Mouse (Mus musculus): ENCODE data around the gene Meis3. TPM values are rescaled to one million over a fixed set of nuclear protein-coding genes. Genes with fewer than 3 reads are reported as not detected.
A peak's percentile ranks its signal among the peaks of the same experiment; 100 is the strongest.

The Meis3 gene
- polyA plus RNA-seq (2014; fragmentation: Nextera tagmentation; extraction: Ambion mirVana), result 29.5 and 35.5 TPM in 2 replicates

DNA sequence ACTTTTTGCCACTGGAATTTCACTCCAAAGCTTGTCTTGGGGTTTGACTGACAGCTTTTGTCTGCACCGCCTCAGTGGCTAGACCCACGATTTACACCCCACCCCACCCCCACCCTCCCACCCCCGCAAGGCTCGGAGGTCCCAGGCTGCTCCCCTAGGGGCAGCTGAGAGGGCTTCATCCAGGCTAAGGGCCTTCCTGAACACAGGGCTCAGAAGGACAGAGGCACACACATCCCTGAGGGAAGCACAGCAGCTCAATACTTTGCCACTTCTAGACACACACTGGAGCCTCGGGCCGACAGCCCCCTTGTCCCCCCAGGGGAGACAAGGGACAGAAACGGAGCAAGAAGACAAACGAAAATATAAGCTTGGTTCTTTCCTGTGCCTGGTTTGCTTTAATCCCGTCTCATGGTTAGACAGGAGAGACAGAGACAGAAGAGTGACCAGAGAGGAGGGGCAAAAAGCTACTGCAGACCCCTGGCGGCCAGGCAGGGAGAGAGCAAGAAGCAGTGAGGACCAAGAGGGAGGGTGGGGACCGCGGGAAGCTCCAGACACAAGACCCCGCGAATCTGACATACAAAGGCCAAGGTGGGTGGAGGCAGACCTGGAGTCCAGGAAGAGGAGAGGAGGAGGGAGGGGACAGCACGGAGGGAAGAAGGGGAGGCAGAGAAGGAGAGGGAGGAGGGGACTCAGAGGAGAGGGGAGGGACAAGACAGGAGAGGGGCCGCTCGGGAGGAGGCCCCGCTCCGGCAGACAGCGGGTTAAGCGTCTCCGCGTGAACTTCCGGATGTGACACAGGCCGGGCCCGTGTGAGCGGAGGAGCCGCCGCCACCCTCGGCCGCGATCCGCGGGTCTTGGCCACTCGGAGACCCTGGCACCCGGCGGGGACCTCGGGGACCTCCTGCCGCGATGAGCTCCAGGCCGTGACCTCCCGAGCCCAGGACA, at the start of gene Meis3:
TSS of gene Meis3 (plus strand) at position 494 of the 945 bp plus-strand sequence.
- no peaks in the 10 kb centered on the region for H3K9me3 ChIP-seq (ENCODE audit: control insufficient read depth, low read length)
- DNase-seq (ENCODE audit: low spot score) (peak; percentile 83), ATAC-seq (ENCODE audit: low read depth) (peak; percentile 89)
- peak within 1 kb of the TSS; percentile 54; the same call in 1 of the 2 replicates for H3K27ac ChIP-seq (replicated peaks; ENCODE audit: low read depth, low read length)
- peaks cover 14% of the 10 kb centered on the region; the same call in 1 of the 2 replicates for H3K36me3 ChIP-seq (ENCODE audit: control insufficient read depth, insufficient read depth, low read length)
- H3K27me3 ChIP-seq (replicated peaks; ENCODE audit: control insufficient read depth, insufficient read depth, low read length), result no peaks in the 10 kb centered on the region
- peak within 1 kb of the TSS; percentile 69 for H3K4me3 ChIP-seq (ENCODE audit: low read depth, low read length)
- H3K4me2 ChIP-seq (ENCODE audit: low read depth, low read length), result peak within 1 kb of the TSS; percentile 77
- WGBS, result 1% methylated on average over 15 of the region's 42 CpGs
- H3K9ac ChIP-seq (ENCODE audit: low read depth, low read length), result peak within 1 kb of the TSS; percentile 81
- 0 out of 2 replicates have a peak, but pooled peaks cover 4% of the 10 kb centered on the region for H3K4me1 ChIP-seq (ENCODE audit: control insufficient read depth, insufficient read depth, low read length)

DNA sequence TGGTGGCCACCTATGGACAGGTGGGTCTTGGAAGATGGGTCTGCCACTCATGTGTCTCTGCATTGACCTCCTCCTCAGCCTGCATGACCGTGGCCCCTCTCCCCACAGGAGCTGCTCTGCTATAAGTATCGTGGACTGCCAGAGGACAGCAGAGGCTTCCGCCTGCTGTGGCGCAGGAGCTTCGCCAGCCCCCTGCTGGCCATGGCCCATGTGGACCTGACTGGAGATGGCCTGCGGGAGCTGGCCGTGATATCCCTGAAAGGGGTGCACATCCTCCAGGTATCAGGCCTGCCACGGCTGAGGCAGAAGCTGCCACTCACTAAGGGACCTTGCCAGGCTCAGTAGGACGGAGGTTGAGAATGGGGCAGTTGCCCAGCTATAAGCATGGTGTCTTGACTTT, 49.1 kb upstream of the Meis3 start:
- DNase-seq (ENCODE audit: low spot score) (no peak), ATAC-seq (ENCODE audit: low read depth) (no peak)
- no peaks in the 10 kb centered on the region for H3K9me3 ChIP-seq (ENCODE audit: control insufficient read depth, low read length)
- H3K36me3 ChIP-seq (ENCODE audit: control insufficient read depth, insufficient read depth, low read length), result peaks cover 27% of the 10 kb centered on the region
- H3K4me2 ChIP-seq (ENCODE audit: low read depth, low read length), result no peak overlapping the region
- peaks cover 10% of the 10 kb centered on the region for H3K4me1 ChIP-seq (ENCODE audit: control insufficient read depth, insufficient read depth, low read length)
- H3K4me3 ChIP-seq (ENCODE audit: low read depth, low read length), result no peak overlapping the region
- H3K27ac ChIP-seq (replicated peaks; ENCODE audit: low read depth, low read length), result no peak overlapping the region
- H3K27me3 ChIP-seq (replicated peaks; ENCODE audit: control insufficient read depth, insufficient read depth, low read length), result no peaks in the 10 kb centered on the region
- WGBS, result 83% methylated on average over 9 of the region's 9 CpGs
- no peak overlapping the region for H3K9ac ChIP-seq (ENCODE audit: low read depth, low read length)

DNA sequence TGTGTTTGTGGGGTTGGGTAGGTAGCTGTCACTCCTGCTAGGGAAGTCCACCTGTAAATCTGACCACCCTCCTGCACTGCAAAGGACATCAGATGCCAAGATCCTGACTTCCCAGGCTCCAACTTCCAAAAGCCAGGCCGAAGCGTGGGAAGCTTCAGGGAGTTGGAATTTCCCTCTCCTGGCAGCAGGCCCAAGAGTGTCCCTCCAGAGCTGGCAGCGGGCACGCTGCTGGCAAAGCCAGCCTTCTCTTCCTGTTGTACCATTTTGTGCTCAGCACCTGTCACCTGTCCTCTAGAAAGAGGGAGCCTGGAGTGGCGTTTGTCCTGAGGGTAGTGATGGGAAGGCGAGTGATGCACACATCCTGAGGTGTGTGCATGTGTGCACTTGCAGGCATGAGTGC, 46.5 kb upstream of the Meis3 start:
- 80% methylated on average over 6 of the region's 6 CpGs for WGBS
- no peaks in the 10 kb centered on the region for H3K9me3 ChIP-seq (ENCODE audit: control insufficient read depth, low read length)
- no peak overlapping the region for H3K27ac ChIP-seq (replicated peaks; ENCODE audit: low read depth, low read length)
- H3K9ac ChIP-seq (ENCODE audit: low read depth, low read length), result no peak overlapping the region
- ATAC-seq (ENCODE audit: low read depth), result no peak
- no peak overlapping the region for H3K4me2 ChIP-seq (ENCODE audit: low read depth, low read length)
- DNase-seq (ENCODE audit: low spot score), result no peak
- no peak overlapping the region for H3K4me3 ChIP-seq (ENCODE audit: low read depth, low read length)
- H3K4me1 ChIP-seq (ENCODE audit: control insufficient read depth, insufficient read depth, low read length), result peaks cover 20% of the 10 kb centered on the region
- H3K36me3 ChIP-seq (ENCODE audit: control insufficient read depth, insufficient read depth, low read length), result peaks cover 27% of the 10 kb centered on the region
- no peaks in the 10 kb centered on the region for H3K27me3 ChIP-seq (replicated peaks; ENCODE audit: control insufficient read depth, insufficient read depth, low read length)

DNA sequence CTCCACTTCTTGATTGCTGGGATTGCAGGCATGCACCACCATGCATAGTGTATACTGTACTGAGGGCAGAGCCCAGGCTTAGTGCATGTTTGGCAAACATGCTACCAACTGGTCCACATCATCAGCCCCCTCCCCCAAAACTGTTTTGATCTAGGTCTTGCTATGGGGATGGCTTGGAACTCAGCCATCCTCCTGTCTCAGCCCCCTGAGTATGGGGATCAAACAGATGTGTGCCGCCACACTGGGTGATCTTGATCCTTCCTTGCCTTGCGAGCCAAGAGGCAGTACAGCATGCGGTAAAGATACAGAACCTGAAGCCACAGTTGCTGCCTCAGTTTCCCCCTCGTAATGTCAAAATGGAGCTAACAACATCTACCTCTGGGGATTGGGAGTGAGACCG, 46.0 kb upstream of the Meis3 start:
- no peak for ATAC-seq (ENCODE audit: low read depth)
- 54% methylated on average over 5 of the region's 5 CpGs for WGBS
- Histone ChIP-seq H3K27me3 (replicated peaks; ENCODE audit: control insufficient read depth, insufficient read depth, low read length) (no peaks in the 10 kb centered on the region), H3K4me1 (ENCODE audit: control insufficient read depth, insufficient read depth, low read length) (peaks cover 20% of the 10 kb centered on the region), H3K27ac (replicated peaks; ENCODE audit: low read depth, low read length) (no peak overlapping the region), H3K4me3 (ENCODE audit: low read depth, low read length) (no peak overlapping the region), H3K36me3 (ENCODE audit: control insufficient read depth, insufficient read depth, low read length) (peaks cover 24% of the 10 kb centered on the region), H3K9ac (ENCODE audit: low read depth, low read length) (no peak overlapping the region), H3K9me3 (ENCODE audit: control insufficient read depth, low read length) (no peaks in the 10 kb centered on the region), H3K4me2 (ENCODE audit: low read depth, low read length) (peak overlapping the region; percentile 80; the same call in 1 of the 2 replicates)
- DNase-seq (ENCODE audit: low spot score), result no peak

DNA sequence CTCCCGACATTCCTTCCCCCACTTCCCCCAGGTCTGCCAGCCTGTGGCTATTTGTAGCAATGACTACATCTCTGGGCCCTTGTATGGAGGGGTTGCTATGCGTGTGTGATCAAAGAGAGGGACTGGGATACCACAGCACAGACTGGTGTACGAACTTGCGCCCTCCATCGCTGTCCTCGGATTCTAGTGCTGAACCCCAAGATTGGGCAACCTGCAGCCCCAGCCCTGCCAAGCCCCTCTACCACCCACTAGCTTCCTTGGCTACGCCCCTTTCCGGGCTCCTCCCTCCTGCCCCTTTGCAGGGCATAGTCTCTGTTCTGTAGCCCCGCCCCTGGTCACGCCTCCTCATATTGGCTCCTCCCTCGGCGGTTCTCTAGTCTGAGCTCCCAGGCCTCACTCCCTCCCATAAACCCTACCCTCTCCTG, 45.5 kb upstream of the Meis3 start, which contains the start of gene Slc8a2:
TSS of gene Slc8a2 (plus strand) at position 406 of the 425 bp plus-strand sequence.
- H3K36me3 ChIP-seq (ENCODE audit: control insufficient read depth, insufficient read depth, low read length), result peaks cover 22% of the 10 kb centered on the region
- peak within 1 kb of the TSS; percentile 80 for H3K4me2 ChIP-seq (ENCODE audit: low read depth, low read length)
- H3K4me3 ChIP-seq (ENCODE audit: low read depth, low read length), result peak within 1 kb of the TSS; percentile 53
- WGBS, result 0% methylated on average over 11 of the region's 12 CpGs
- H3K9ac ChIP-seq (ENCODE audit: low read depth, low read length), result peak within 1 kb of the TSS; percentile 73
- no peaks in the 10 kb centered on the region for H3K27me3 ChIP-seq (replicated peaks; ENCODE audit: control insufficient read depth, insufficient read depth, low read length)
- ATAC-seq (ENCODE audit: low read depth) (peak; percentile 87), DNase-seq (ENCODE audit: low spot score) (peak; percentile 91)
- H3K4me1 ChIP-seq (ENCODE audit: control insufficient read depth, insufficient read depth, low read length), result peaks cover 20% of the 10 kb centered on the region
- peak within 1 kb of the TSS; percentile 76 for H3K27ac ChIP-seq (replicated peaks; ENCODE audit: low read depth, low read length)
- H3K9me3 ChIP-seq (ENCODE audit: control insufficient read depth, low read length), result no peaks in the 10 kb centered on the region

DNA sequence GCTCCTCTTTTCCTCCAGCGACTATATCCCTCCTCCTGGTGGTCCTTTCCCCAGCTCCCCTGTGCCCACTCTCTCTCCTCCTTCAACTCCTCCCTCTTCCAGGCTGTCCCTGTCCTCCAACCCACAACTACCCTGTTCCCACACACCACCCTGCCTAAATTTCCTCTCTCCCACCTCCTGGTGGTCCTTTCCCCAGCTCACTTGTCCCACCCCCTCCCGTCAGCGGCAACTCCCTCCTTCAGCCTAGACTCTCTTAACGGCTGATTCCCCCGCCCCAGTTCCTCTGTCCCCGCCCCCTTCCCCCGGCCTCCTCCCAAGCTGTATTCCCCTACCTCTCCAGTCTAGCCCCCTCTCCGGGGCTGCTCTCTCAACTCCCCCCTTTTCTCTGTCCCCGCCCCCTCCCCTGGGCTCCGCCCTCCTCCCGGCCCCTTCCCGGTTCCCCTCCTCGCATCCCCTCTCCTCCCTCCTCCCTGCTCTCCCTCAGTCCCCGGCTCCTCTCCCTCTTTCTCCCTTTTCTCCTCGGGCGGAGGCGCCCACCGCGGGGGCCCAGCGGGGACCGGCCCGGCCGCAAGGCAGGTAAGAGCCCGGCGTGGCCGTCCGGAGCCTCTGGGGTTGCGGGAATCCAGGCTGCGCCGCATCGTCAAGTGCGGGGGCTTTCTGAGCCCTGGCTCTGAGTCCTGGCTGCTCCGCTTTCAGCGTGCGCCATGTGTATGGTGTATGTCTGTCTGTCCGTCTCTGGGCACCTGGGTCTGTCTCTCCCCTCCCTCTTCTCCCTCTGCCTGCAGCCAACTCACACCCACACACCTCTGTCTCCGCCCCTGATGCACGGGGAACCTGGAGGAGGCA, 44.8 kb upstream of the Meis3 start:
- DNase-seq (ENCODE audit: low spot score) (peak; percentile 93), ATAC-seq (ENCODE audit: low read depth) (peak; percentile 86)
- H3K4me1 ChIP-seq (ENCODE audit: control insufficient read depth, insufficient read depth, low read length), result peaks cover 20% of the 10 kb centered on the region
- H3K27ac ChIP-seq (replicated peaks; ENCODE audit: low read depth, low read length), result peak overlapping the region; percentile 76
- H3K36me3 ChIP-seq (ENCODE audit: control insufficient read depth, insufficient read depth, low read length), result peaks cover 26% of the 10 kb centered on the region
- peak overlapping the region; percentile 73 for H3K9ac ChIP-seq (ENCODE audit: low read depth, low read length)
- H3K4me3 ChIP-seq (ENCODE audit: low read depth, low read length), result peak overlapping the region; percentile 53
- no peaks in the 10 kb centered on the region for H3K27me3 ChIP-seq (replicated peaks; ENCODE audit: control insufficient read depth, insufficient read depth, low read length)
- H3K9me3 ChIP-seq (ENCODE audit: control insufficient read depth, low read length), result no peaks in the 10 kb centered on the region
- 1% methylated on average over 34 of the region's 38 CpGs for WGBS
- peak overlapping the region; percentile 80 for H3K4me2 ChIP-seq (ENCODE audit: low read depth, low read length)

DNA sequence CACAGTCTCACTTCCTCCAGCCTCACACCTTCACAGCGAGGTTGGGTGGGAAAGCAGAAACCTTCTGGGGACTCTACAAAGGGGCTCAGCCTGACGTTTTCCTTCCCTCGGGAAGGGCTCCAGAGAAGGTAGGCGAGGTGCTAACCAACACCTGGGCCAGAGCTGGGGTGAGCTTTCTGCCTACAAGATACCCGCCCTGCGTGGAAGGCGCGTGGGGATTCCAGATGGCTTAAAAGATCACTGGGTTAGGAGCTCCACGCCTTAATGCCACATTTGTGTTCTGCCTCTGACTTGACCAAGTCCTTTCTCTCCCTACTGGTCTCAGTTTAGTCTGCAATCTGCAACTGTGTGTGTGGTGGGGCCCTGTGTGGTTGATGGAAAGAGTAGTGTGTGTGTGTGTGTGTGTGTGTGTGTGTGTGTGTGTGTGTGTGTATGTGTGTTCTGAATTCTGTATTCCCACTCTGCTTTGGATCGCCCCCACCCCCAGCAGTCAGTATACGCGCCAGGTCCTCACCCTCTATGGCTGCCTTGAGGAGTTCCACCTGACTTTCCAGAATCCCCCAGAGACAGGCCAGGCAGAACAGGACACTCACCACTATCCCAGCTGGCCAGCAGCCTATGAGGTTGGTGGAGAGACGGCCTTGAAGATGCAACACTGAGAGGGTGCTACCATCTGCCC, 43.8 kb upstream of the Meis3 start:
- peaks cover 16% of the 10 kb centered on the region; the same call in 1 of the 2 replicates for H3K36me3 ChIP-seq (ENCODE audit: control insufficient read depth, insufficient read depth, low read length)
- H3K9ac ChIP-seq (ENCODE audit: low read depth, low read length), result peak overlapping the region; percentile 73
- ATAC-seq (ENCODE audit: low read depth), result no peak
- no peak overlapping the region for H3K27ac ChIP-seq (replicated peaks; ENCODE audit: low read depth, low read length)
- no peaks in the 10 kb centered on the region for H3K9me3 ChIP-seq (ENCODE audit: control insufficient read depth, low read length)
- H3K4me2 ChIP-seq (ENCODE audit: low read depth, low read length), result peak overlapping the region; percentile 80
- H3K27me3 ChIP-seq (replicated peaks; ENCODE audit: control insufficient read depth, insufficient read depth, low read length), result no peaks in the 10 kb centered on the region
- H3K4me1 ChIP-seq (ENCODE audit: control insufficient read depth, insufficient read depth, low read length), result peaks cover 20% of the 10 kb centered on the region
- 33% methylated on average over 13 of the region's 13 CpGs for WGBS
- peak overlapping the region; percentile 53 for H3K4me3 ChIP-seq (ENCODE audit: low read depth, low read length)
- no peak for DNase-seq (ENCODE audit: low spot score)

DNA sequence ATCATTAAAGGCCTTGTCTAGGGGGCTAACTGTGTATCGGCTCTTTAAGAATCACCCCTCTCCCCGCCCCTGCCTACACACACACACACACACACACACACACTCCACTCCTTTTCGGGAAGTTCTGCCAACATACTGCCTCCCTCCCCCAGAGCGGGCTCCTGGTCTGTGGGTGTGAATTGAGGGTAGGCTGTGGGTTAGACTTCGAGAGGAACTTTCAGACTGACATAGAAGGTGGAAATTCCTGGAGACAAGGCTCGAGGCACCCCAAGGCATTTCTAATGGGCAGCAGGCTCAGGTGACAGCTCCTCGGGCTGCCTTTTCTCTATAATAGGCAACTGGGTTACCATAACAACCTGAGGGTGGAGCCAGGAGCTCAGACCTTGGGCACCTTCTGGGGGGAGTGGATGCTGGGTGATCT, 42.7 kb upstream of the Meis3 start:
- peak overlapping the region; percentile 33; the same call in 1 of the 2 replicates for H3K4me2 ChIP-seq (ENCODE audit: low read depth, low read length)

More for the DNA sequence above, 42.7 kb upstream of the Meis3 start:
- WGBS, result 12% methylated on average over 7 of the region's 7 CpGs
- Histone ChIP-seq H3K9ac (ENCODE audit: low read depth, low read length) (no peak overlapping the region), H3K27me3 (replicated peaks; ENCODE audit: control insufficient read depth, insufficient read depth, low read length) (no peaks in the 10 kb centered on the region), H3K36me3 (ENCODE audit: control insufficient read depth, insufficient read depth, low read length) (peaks cover 10% of the 10 kb centered on the region; the same call in 1 of the 2 replicates), H3K4me1 (ENCODE audit: control insufficient read depth, insufficient read depth, low read length) (peaks cover 20% of the 10 kb centered on the region), H3K27ac (replicated peaks; ENCODE audit: low read depth, low read length) (no peak overlapping the region), H3K9me3 (ENCODE audit: control insufficient read depth, low read length) (no peaks in the 10 kb centered on the region), H3K4me3 (ENCODE audit: low read depth, low read length) (no peak overlapping the region)
- ATAC-seq (ENCODE audit: low read depth) (no peak), DNase-seq (ENCODE audit: low spot score) (peak; percentile 41)

All from embryonic facial prominence, embryonic 14.5 days (tissue).